Mouse (Mus musculus) liver, embryonic 14.5 days (tissue): ENCODE measurements around the gene Acer1.

Experiments
- CTCF ChIP-seq: IDR thresholded peaks from 2 replicates; pipeline ENCODE4 v1.5.1; 2016; ENCODE audit warnings: antibody characterized with exemption, low read depth, control low read depth
- EP300 ChIP-seq: IDR thresholded peaks from 2 replicates; pipeline ENCODE4 v1.6.1; 2016; ENCODE audit warnings: antibody characterized with exemption, low read depth

DNA sequence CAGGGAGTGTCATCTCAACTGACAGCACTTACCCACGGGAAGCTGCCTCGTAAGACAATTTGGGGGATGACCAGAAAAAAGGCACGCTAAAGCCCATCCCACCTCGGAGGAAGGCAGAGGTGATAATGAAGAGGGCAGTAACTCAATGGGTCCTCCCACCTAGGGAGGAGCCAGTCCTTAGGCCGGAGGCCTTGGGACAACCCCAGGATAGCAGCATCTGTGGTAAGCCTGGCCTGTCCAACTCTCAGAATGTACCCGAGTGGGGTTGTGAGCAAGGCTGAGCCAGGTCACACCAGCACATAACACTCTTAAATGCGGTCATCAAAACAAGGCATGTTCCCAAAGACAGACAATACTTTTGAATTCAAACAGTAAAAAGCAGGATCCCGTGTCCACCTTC, 47.8 kb upstream of the Acer1 start:
- no peak for TF ChIP-seq CTCF
- TF ChIP-seq EP300: no peak
